Mouse (Mus musculus) layer of hippocampus, postnatal 14 days (tissue): Measurements from ENCODE around the gene Brd3. TPM values are rescaled to one million over a fixed set of nuclear protein-coding genes. Genes with fewer than 3 reads are reported as not detected.
A peak's percentile ranks its signal among the peaks of the same experiment; 100 is the strongest.

Experiments
- DNase-seq, 2 experiments: peaks; one replicate each; pipeline ENCODE4 v3.0.0; 2021 to 2022; ENCODE audit warnings: low spot score in 2 of 2, mixed read lengths in 1 of 2
- total RNA-seq, 2 experiments: library from RNA; stranded (reverse); gene quantifications; 2 replicates each; pipeline ENCODE4 v1.2.3; 2021

The Brd3 gene
- total RNA-seq, 2 experiments from 2014 or later, result 58.9 to 68.0 TPM

DNA sequence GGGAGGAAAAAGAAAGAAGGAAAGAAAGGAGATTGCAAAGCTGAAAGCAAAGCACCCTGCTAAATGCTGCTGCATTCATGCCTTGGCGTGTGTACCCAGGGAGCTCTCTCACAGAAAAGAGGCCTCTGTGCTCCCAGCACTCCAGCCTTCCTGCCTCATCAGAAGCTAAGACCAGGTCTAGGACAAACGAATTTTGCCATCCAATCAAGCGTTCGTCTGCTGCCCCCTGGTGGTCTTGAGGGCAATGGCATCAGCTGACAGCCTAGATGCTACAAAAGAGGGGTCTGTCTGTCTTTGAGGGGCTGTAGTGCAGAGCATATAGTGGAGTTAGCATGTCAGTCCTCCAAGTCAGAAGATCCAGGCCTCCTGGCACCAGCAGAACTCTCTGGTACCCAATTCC, 79.4 kb downstream of the Brd3 start:
- peak; percentile 89 to 93 for DNase-seq

- DNase-seq, result peak; percentile 68 to 82
Observed at GRCm38 (mm10) chr2:27426855-27427457, 80.5 kb downstream of the Brd3 start, which contains the start of gene Vav2. Gene Vav2 (minus strand): TSS chr2:27427033.

DNA sequence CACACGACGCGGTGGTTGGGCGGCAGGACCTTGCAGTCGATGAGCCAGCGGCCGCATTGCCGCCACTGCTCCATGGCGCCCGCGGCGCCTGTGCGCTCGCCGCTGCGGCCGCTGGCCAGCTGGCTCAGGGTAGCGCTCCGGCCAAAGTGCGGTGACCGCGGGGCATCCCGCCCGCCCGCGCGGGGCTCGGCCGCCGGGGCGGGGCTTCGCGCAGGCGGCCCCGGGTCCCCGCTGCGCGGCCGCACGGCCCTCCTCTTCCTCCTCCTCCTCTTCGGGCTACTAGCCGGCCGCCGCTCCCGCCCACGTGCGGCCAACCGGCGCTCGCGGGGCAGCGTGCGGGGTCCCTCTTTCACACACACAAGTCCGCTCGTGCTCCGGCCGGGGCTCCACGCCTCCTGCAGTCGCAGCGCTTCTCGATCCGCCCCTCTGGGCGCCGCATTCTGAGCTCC, 81.0 kb downstream of the Brd3 start:
- no peak for DNase-seq

DNA sequence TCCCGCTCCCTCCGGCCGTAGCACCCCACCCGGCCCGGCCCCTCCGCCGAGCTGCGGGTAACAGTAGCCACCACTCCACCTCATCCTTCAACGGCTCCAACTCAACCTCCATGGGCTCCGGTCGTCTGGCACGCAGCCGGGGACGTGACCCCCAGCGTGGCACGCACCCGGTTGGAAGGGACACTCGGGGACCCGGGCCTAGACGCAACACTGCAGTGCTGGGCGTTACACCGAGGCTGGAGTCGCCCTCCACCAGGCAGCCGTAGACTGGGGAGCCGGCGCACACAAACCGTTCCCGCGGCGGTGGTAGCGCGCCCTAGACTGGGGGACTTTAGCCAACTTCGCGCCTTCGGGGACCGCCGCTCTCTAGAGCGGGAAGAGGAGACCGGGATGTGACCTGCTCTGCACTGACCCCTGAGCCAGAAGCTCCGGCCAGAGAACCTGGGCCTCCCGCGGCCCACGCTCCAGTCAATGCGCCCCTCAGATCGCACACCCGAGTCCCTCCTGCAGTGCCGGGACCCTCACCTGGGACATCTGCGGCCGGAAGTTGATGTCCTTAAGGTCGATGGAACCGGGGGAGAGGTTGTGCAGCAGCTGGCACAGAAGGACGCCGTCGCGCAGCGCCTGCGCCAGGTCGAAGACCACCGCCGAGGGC, 81.6 kb downstream of the Brd3 start:
- no peak for DNase-seq

GRCm38 (mm10) chr2:27425161-27425611, 82.3 kb downstream of the Brd3 start:
- no peak for DNase-seq

DNA sequence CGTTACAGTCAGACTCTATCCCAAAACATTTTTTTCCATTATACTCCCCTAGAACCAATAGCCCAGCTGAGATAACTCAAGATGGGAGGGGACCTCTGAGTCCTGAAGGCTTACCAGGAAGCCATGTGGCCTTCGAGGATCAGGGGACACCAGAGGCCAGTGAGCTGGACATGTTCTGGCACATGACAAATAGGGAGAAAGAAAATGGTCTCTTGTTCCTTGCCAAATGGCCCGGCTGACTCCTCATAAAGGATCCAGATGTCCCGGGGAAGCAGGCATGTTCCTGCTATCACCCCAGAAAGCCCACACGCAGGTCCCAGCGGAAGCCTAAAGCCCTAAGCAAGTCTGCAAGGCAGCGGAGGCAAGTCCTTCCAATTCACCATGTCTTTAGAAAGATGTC, 83.9 kb downstream of the Brd3 start:
- no peak for DNase-seq

DNA sequence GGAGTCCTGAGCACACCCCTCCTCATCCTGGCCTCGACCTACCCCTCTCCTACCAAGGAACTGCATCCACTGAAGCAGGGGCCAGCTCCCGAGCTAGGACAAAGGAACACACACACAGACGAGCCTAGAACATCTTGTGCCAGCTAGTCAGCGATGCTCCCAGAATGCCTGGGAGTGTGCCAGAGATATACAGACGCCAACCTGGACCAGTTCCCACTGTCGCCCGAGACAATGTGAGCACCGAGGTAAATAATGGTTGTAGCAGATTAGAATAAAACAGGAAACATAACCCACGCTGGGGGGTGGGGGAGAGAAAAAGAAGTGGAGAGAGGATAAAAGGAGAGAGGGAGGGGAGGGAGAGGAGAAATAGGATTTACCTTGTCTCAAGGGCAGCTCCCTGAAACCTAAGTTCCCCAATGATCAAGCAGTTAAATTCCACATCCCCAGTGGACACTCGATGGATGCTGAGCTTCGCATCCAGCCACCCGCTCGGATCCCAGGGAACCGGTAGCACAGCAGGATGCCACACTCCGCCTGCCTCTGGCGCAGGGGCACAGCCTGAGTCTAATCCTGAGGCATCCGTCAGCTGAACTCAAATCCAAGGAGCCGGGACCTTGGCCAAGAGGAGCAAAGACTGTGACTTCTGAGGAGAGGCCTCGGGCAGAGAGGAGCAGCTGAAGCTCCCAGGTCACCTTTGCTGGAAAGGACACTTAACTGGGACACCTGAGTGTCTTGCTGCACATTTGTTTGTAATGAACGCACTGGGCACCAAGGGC, 86.0 kb downstream of the Brd3 start:
- peak; percentile 52 to 74 for DNase-seq

DNA sequence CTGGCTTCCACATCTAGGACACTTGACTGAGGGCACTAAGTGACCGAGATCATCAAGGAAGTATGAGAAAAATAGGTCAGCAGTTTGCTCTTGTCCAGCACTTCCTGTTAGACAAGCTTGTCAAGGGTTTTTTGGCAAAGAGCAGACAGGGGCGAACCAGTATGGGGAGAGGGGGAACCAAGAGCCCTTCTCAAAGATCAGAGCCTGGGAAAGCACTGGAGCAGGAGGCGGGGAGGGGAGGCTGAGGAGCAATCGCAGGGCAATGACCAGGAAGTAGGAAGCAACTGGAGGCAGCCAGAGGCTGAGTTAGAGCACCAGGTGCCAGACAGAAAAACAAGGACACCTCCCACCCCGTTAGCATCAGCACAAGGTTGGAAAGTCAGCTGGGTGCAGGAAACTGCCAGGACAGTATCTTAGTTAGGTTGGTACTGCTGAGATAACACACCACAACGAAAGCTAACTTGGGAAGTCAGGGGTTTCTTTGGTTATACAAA, 88.8 kb downstream of the Brd3 start:
- DNase-seq, result no peak

DNA sequence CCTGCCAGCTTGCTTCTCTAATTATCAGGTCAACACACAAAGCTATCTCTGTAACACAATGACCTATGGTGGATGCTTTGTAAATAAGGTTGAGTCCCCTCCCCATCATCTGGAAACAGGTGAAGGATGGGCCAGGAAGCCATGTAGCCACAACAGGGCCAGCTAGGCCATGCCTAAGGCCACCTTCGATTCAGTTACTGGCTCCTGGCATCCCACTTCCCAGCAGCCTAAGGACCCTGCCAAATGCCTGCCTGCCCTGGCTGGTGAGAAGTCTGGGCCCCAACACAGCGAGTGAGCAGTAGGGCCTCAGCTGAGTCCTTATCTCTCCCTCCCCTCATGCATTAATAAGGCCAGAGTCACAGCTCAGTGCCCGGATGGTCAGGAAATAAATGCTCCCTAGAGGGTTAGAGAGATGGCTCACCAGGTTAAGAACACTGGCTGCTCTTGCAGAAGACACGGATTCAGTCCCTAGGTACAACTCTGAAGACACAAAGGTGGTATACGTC, 89.8 kb downstream of the Brd3 start:
- no peak for DNase-seq

DNA sequence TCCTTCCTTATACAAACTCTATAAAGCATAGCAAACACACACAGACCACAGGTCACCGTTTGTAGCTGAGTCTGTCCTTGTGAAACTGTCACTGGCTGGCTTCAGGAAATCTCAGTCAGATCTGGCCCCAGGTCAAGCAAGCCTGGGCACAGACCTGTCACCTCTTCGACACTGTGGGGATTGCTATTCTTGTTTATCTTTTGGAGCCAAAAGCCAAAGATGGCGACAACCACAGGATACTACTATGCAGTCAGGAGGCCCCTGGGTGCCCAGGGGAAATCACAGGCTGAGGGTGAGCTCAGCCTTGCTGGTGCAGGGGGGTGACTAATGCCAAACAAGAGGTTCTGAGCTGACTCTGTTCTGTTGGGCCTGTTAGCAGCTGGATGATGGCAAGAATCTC, 91.0 kb downstream of the Brd3 start:
- no peak for DNase-seq

GRCm38 (mm10) chr2:27415060-27415783, 92.2 kb downstream of the Brd3 start:
- DNase-seq, result no peak

DNA sequence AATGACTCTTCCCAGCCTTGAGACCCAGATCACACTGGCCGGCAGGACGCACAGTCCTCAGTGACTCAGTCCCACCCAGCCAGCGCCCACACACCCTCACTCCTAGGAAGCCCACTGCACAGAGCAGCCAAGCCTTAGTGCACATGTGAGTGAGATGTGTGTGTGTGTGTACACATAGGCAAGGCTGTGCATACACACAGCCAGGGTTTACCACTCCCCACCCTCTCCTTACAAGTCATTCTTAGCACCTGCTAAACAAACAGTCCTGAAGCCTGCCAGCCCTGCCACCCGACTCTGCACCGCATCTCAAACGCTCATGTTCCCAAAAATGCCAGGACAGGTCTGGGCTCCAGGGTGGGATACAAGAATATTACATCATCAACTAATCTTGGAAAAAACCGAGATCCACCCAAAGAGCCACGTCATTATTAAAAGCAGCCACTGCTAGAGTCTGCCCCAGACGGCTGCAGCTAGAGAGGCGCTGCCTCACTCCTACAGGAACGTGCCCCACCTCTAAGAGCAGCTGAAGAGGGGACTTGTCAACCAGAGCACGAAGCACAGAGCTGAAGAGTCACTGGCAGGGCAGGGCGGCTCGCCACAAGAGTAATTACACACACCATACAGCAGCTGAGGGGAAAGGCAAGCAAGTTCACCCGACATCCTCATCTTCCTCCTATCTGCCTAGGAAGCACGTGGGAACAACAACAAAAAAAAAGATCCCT, 93.4 kb downstream of the Brd3 start:
- no peak for DNase-seq

- no peak for DNase-seq
Observed at GRCm38 (mm10) chr2:27413582-27413935, 93.9 kb downstream of the Brd3 start.

DNA sequence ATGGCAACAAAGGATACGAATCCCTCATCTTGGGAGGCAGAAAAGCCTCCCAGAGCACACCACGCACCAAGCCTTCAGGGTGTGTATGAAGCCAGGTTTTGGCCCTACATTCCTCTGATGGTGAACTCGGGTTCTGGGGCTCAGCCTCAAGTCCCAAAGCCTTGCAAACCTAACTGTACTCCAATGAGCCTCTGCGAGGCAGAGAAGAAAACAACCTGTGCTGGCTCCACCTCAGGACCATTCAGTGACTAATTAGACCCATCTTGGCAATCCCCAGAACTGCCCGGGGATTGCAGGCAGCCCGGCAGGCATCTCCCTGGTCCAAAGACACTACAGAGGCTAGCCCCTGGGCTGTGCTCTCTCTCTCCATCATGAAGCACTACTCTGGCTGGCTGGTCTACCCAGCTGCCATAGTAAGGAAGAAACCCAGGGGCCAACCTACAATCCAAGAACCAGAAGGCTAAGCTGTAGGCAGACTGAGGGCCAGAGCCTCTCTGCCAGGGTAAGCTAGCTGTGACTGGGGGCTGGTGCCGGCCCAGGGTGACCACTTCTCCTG, 95.1 kb downstream of the Brd3 start:
- DNase-seq, result no peak

DNA sequence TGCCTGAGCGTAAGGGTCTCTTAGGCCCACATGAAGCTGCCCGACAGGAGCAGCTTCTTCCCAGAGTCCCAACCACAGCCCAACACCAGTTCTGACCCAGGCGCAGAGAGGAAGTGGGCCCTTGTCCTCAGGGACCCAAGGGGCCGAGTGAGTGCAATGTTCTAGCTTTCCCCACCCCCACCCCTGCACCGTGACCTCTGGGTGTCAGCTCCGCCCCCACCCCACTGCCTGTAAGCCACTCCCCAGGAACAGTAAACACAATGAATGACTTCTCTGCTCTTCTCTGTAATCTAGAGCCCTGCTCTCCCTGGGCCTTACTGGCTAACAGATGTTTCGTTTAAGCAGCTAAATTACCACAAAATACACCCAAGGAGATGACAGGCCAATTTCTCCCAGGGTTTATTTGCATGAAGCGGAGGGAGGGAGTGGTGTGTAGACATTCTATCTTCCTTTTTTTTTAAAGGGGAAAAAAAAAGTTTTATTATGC, 95.7 kb downstream of the Brd3 start:
- no peak for DNase-seq

GRCm38 (mm10) chr2:27410518-27411140, 96.8 kb downstream of the Brd3 start:
- DNase-seq, result no peak

DNA sequence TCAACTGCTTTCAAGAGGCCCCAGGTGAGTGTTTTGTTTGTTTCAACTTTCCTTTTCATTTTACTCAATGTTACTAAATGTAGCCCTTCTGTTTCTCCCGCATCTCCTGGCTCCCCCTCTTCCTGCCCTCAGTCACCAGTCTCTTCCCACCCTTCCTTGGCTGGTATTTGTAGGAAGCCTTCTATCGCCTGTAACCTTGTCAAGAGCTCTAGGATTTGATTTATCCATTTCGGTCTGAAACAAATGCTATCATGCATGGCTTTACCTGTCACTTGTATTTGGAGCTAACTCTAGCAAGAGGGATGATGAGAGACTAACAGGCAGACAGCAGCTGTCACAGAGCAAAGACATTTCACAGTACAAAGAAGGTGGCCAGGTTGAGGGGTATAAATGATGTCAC, 99.3 kb downstream of the Brd3 start:
- no peak for DNase-seq

- no peak for DNase-seq
Observed at GRCm38 (mm10) chr2:27406928-27407327, 100.5 kb downstream of the Brd3 start.

- DNase-seq, result no peak
Observed at GRCm38 (mm10) chr2:27405094-27405884, 102.2 kb downstream of the Brd3 start.
